Mouse (Mus musculus): ENCODE results near the gene Ankar.

The Ankar gene

GRCm38 (mm10) chr1:72700479-72700878 is at the start of gene Ankar:
Gene Ankar (minus strand): TSS chr1:72700579.
- no peak for DNase-seq (ENCODE audit: low spot score in 2 of 2)

- DNase-seq (ENCODE audit: low spot score in 2 of 2), result peak; percentile 47 to 53
These were observed 46.0 kb upstream of the Ankar start for GRCm38 (mm10) chr1:72746382-72746781.

- DNase-seq (ENCODE audit: low spot score in 2 of 2), result no peak
These were observed 44.6 kb upstream of the Ankar start for GRCm38 (mm10) chr1:72744816-72745506.

GRCm38 (mm10) chr1:72741406-72741805 is 41.0 kb upstream of the Ankar start:
- no peak for DNase-seq (ENCODE audit: low spot score in 2 of 2)

- peak; percentile 34 to 52 for DNase-seq (ENCODE audit: low spot score in 2 of 2)
These were observed 39.3 kb upstream of the Ankar start for GRCm38 (mm10) chr1:72739681-72740063.

- peak in 1 of 2 experiments; percentile 17 for DNase-seq (ENCODE audit: low spot score in 2 of 2)
These were observed 38.7 kb upstream of the Ankar start for GRCm38 (mm10) chr1:72738946-72739680.

GRCm38 (mm10) chr1:72736397-72737125 is 36.2 kb upstream of the Ankar start:
- DNase-seq (ENCODE audit: low spot score in 2 of 2), result no peak

GRCm38 (mm10) chr1:72733191-72733691 is 32.9 kb upstream of the Ankar start:
- DNase-seq (ENCODE audit: low spot score in 2 of 2), result no peak

- DNase-seq (ENCODE audit: low spot score in 2 of 2), result no peak
These were observed 29.7 kb upstream of the Ankar start for GRCm38 (mm10) chr1:72730126-72730525.

GRCm38 (mm10) chr1:72728781-72729180 is 28.4 kb upstream of the Ankar start:
- DNase-seq (ENCODE audit: low spot score in 2 of 2), result no peak

GRCm38 (mm10) chr1:72725941-72726340 is 25.6 kb upstream of the Ankar start:
- no peak for DNase-seq (ENCODE audit: low spot score in 2 of 2)

GRCm38 (mm10) chr1:72724354-72724753 is 24.0 kb upstream of the Ankar start:
- DNase-seq (ENCODE audit: low spot score in 2 of 2), result no peak

GRCm38 (mm10) chr1:72722646-72723045 is 22.3 kb upstream of the Ankar start:
- no peak for DNase-seq (ENCODE audit: low spot score in 2 of 2)

- peak in 1 of 2 experiments; percentile 20 for DNase-seq (ENCODE audit: low spot score in 2 of 2)
These were observed 19.8 kb upstream of the Ankar start for GRCm38 (mm10) chr1:72720115-72720725.

- no peak for DNase-seq (ENCODE audit: low spot score in 2 of 2)
These were observed 18.5 kb upstream of the Ankar start for GRCm38 (mm10) chr1:72718846-72719245.

GRCm38 (mm10) chr1:72717540-72717939 is 17.2 kb upstream of the Ankar start:
- no peak for DNase-seq (ENCODE audit: low spot score in 2 of 2)

- peak; percentile 39 to 67 for DNase-seq (ENCODE audit: low spot score in 2 of 2)
These were observed 16.5 kb upstream of the Ankar start for GRCm38 (mm10) chr1:72716926-72717325.

GRCm38 (mm10) chr1:72716421-72716820 is 16.0 kb upstream of the Ankar start:
- no peak for DNase-seq (ENCODE audit: low spot score in 2 of 2)

- DNase-seq (ENCODE audit: low spot score in 2 of 2), result no peak
These were observed 15.4 kb upstream of the Ankar start for GRCm38 (mm10) chr1:72715593-72716361.

- DNase-seq (ENCODE audit: low spot score in 2 of 2), result no peak
These were observed 14.7 kb upstream of the Ankar start for GRCm38 (mm10) chr1:72715065-72715464.

- DNase-seq (ENCODE audit: low spot score in 2 of 2), result no peak
These were observed 14.2 kb upstream of the Ankar start for GRCm38 (mm10) chr1:72714547-72714946.

Data from frontal cortex, postnatal 10 days (tissue).